Mouse (Mus musculus) embryo, embryonic 9.5 days (tissue): ENCODE data around the gene Tnpo2.
"Not testable (repeated sequence)": the region's sequence is repeated elsewhere in the genome, so short reads cannot be mapped to it uniquely, and the experiment has no call there.

Experiments used
- DNase-seq: peaks from one replicate; pipeline ENCODE4 v3.0.0-alpha.2; 2017; ENCODE audit errors: extremely low spot score

Tnpo2 gene

DNA sequence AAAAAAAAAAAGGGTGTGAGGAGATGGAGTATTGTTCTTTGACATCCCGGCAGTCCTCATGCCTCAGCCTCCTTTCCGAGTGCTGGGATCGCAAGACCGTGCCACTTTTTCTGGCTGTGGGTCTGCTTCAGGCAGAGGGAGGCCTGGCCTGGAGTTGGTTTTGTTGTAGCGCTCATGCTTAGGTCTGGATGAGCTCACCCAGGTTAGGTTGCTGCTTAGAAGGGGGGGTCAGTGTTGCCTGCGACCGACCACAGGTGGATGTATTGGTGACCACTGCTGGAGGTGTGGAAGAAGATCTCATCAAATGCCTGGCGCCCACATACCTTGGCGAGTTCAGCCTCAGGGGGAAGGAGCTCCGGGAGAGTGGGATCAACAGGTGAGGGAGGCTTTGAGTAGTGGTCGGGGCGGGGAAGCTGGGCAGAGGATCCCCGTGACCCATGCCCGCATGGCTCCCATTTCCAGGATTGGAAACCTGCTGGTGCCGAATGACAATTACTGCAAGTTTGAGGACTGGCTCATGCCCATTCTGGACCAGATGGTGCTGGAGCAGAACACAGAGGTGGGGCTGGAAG is 36.4 kb downstream of the Tnpo2 start:
- DNase-seq, result no peak

DNA sequence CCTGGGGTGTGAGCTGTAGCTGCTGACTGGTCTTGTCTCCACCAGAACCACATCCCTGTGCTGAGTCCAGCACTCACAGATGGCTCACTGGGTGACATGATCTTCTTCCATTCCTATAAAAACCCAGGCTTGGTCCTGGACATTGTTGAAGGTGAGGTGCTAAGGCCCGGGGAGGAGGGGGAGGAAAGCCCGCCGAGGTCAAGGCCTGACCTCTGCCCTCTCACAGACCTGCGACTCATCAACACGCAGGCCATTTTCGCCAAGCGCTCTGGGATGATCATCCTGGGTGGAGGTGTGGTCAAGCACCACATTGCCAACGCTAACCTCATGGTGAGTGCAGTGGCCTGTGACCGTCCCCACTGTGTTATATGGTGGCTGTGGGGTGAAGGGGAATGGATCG is 37.5 kb downstream of the Tnpo2 start:
- DNase-seq, result no peak

DNA sequence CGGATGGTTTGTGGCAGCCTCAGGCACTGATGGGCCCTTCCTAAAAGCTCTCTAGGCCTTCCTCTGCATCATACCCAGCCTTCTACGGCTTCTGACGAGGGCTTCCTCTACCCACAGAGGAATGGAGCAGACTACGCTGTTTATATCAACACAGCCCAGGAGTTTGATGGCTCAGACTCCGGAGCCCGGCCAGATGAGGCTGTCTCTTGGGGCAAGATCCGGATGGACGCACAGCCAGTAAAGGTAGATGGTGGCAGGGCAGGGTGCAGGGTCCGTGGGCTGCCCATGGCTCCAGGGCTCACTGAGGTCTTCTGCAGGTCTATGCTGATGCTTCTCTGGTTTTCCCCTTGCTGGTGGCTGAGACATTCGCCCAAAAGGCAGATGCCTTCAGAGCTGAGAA is 37.9 kb downstream of the Tnpo2 start:
- DNase-seq, result no peak

DNA sequence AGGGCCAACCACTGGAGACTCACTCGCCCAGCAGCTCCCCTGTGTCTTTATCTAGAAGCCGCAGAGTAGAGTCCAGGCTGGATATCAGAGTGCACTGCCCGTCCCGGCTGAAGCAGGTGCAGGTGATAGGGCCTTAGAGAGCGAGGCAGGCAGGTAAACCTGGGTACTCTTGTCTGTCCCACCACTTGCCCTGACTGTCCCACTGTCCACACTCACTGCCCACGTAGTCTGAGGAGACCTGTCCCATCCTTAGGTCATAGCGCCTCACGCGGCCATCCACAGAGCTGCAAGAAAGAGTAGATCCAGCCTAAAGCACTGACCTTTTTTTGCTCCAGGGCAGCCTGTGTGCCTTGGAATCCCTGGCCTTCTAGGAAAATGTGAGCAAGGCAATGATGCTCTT is 39.3 kb downstream of the Tnpo2 start:
- no peak for DNase-seq

DNA sequence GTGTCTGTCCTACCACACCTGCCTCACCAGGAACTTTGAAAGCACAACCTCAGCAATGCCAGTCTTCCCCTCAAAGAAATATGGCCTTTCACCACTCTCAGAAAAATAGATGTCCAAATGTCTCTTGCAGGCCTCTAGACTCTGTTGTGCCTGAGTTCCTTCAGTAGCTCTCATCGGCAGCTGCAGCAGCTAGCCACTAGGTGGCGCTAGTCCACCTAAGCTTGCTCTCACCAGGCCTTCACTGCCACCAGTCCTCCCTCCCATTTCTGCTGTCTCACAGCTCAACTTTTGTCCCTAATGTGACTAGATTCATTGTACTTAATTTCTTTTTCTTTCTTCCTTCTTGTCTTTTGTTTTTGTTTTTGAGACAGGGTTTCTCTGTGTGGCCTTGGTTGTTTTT is 40.3 kb downstream of the Tnpo2 start:
- DNase-seq, result peak; percentile 73

DNA sequence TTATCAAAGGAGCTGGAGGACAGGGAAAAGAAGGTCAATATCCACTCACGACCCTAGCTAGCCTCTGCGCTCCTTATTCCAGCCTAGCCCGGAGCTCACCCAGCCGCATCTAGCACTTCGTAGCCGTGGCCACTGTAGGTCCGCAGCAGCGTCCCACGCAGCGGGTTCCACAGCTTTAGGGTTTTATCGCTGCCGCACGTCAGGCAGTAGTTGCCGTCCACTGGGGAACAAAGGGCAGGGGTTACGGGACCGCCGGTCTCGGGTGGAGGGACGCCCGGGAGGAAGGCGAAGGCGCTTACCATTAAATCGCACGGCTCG is 43.5 kb downstream of the Tnpo2 start:
- no peak for DNase-seq

DNA sequence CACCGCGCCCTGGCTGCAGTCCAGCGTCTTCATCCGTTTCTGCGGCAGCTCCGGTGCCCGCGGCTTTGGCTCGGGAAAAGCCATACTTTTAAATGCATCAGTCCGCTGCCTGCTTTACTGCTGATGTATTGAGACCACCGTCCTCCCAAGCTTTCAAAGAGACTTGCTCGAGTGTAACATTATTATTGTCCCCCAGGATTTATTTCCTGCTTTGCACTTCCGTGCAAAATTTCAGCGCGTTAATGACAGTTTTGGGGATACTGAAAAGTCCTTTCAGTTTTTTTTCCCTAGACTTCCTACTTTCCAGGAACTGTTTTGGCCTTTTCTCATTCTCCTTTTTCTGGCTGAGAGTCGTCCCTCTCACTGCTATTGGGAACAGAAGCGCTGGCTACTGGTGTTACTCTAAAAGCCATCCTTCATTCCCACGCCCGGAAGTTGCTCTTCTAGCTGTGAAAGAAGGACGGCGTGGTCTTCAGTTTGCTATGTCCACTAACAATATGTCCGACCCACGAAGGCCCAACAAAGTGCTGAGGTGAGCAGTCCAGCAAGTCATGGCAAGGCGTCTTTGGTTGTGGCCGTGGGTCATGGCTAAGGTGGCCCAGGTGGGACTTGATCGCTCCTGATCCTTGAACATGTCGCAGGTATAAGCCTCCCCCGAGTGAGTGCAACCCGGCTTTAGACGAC is 44.0 kb downstream of the Tnpo2 start, which contains the start of gene Wdr83os:
TSS of gene Wdr83os (plus strand) at position 209 of the 684 bp plus-strand sequence.
- DNase-seq, result peak; percentile 82

DNA sequence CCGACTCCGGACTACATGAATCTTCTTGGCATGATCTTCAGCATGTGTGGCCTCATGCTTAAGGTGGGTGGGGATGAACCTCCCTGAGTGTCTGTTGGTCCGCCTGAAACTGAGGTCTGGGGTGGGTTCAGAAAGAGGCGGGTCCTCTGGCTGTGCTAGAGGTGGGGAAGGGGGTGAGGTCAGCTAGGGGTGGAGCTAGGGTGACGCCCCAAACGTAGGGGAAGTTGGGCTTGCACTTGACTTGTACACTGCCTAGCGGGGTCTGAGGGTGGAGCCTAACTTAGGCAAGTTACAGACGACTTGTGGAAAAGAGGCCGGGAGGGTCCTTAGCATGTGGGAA is 44.5 kb downstream of the Tnpo2 start, which contains the start of gene Wdr83:
TSS of gene Wdr83 (minus strand) at position 91 of the 340 bp plus-strand sequence.
- DNase-seq, result peak; percentile 70

DNA sequence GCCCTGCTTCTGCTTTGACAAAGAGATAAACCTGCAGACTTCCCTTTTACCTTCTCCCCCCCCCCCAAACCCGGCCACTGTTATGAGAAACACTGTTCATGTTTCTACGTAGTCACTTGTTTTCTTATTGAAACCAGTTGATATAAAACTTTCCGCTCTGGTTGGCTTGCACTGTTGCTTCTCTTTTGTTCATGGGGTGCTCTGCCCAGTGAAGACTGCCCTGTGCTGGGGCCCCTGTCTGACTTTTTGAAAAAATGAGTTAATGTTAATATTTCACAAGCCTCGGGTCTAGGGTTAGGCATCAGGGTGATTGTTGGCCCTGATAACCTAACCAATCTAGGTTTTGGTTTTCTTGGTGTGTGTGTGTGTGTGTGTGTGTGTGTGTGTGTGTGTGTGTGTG is 45.5 kb downstream of the Tnpo2 start:
- DNase-seq, result not testable (repeated sequence)

DNA sequence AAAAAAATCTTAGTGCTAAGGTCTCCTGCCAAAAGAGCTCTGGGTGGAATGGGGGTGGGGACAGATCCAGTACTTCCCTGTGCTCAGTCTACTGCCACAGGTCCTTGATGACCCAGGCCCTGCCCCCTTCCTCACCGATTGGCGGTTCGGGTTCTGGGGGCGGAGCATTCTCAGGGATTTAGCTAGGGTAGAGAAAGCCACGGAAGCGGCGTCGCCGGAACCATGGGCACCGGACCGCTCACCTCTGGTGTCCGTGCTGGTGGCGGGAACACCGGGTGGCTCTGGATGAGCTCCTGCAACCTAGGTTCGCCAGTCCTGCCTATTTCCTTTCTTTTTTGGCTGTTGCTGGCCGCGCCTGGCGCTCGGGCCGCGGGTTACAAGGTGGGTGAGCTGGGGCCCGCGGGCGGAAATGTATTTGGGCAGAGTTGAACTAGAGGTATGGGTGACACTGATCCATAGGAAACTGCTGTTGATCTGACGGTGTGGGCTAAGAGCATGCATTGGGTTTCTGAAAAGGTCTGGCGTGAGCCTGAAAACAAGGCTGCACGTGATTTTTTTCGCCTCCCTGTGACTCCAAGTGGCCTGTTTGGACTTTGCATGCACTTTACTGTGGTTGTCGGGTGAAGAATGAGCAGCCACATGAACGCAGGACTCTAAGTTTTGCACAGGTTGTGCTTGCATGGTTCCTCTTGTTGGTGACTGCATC is 46.5 kb downstream of the Tnpo2 start, which contains the start of gene Man2b1:
TSS of gene Man2b1 (plus strand) at position 163 of the 706 bp plus-strand sequence.
- DNase-seq, result peak; percentile 75

DNA sequence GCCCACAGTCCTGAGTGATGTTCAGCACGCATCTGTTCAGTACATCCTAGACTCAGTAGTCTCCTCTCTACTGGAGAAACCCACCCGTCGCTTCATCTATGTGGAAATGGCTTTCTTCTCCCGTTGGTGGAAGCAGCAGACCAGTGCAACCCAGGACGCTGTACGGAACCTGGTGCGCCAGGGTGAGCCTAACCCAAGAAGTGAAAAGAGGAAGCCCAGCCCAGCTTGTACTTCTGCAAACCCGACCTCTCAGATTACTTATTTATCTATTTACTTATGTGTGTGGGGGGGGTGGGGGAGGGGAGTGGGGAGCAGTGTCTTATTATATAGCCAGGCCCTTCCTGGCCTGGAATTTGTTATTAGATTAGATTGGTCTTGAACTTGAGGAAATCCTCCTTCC is 47.9 kb downstream of the Tnpo2 start:
- DNase-seq, result no peak

DNA sequence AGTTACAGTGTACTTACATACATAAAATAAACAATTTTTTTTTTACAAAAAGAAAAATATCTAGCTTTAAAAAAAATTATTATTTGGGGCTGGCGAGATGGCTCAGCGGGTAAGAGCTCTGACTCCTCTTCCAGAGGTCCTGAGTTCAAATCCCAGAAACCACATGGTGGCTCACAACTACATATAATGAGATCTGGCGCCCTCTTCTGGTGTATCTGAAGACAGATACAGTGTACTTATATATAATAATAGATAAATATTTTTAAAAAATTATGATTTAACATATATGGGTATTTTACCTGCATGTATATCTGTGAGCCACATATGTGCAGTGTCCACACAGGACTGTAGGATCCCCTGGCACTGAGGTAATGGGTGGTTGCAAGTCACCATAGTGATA is 49.5 kb downstream of the Tnpo2 start:
- no peak for DNase-seq

DNA sequence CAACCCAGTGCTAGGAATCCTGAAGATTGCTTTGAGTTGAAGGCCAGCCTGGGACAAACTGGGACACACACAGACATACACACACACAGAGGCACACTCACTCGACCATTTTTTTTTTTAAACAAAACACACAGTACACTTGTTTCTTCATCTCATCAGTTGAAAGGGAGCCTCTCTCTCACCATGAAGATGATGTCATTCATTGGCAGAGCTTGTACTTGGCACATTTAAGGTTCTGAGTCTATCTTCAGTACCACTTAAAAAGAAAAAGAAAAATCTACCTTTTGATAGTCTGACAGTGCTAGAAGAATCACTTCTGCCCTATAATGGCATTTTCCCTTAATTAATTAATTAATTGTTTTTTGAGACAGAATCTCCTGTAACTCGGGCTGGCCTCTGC is 52.1 kb downstream of the Tnpo2 start:
- no peak for DNase-seq

DNA sequence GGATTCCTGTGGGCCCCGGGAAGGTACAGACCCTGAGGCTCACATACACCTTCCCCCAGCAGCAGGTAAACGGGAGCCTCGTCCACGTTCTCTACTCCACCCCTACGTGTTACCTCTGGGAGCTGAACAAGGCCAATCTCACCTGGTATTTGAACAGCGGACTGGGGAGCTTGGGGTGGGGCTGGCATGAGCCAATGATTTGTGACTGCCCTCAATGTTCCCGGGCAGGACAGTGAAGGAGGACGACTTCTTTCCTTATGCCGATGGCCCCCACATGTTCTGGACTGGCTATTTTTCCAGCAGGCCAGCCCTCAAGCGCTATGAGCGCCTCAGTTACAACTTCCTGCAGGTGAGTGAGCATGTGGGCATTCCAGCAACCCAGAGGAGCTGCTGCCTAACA is 54.1 kb downstream of the Tnpo2 start:
- DNase-seq, result no peak

DNA sequence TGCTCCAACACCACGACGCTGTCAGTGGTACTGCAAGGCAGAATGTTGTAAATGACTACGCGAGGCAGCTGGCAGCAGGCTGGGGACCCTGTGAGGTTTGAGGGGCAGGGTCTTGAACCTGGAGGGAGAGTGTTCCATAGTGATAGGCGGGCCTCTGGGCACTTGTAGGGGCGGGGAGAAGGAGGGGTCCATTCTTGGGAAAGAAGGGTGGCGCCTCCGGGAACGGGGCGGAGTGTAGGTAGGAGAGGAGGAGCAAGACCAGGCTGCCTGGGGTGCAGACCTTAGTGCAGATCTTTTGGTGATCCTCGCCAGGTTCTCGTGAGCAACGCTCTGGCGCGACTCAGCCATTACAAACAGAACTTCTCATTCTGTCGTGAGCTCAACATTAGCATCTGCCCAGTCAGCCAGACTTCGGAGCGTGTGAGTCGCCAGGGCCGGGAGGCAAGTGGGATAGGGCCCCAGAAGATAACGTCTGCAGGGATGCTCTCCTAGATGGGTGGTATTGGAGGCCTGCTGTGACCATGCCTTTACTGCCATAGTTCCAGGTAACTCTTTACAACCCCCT is 54.9 kb downstream of the Tnpo2 start:
- DNase-seq, result no peak

DNA sequence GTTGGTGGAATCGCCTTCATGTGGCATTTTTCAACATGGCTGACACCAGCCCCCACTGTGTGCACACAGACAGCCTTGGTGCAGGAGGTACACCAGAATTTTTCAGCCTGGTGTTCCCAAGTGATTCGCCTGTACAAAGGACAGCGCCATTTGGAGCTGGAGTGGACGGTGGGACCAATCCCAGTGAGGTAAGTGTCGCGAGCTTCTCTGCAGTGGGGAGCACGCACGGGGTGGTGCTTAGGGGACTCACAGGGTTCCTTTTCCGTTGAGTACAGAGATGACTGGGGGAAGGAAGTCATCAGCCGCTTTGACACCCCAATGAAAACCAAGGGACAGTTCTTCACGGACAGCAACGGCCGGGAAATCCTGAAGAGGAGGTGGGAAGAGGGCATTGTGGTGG is 58.3 kb downstream of the Tnpo2 start:
- DNase-seq, result no peak

DNA sequence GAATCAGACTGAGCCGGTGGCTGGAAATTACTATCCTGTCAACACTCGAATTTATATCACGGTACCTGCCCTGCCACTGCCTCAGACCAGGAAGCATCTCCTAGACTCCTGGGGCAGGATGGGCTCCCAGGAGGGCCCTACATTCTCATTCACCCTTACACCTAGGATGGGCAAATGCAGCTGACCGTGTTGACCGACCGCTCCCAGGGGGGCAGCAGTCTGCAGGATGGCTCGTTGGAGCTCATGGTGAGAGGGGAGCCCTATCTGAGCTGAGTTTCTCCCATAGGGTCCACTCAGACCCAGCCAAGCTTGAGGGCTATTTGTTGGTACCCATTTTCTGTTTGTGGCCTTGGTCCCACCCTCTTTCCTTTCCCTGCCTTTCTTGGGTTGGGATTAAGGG is 58.9 kb downstream of the Tnpo2 start:
- DNase-seq, result no peak

DNA sequence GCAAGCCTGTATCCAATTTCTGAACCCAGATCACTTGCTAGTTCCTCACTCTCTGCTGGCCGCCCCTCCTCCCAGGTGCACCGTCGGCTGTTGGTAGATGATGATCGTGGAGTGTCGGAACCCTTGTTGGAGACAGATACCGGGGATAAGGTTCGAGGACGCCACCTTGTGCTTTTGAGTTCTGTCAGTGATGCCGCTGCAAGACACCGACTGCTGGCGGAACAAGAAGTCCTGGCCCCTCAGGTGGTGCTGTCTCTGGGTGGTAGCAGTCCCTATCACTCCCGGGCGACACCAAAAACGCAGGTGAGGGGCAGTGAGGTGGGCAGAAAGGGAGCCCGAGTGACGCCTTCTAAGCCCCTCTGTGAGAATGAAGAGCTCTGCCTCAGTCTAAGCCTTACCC is 59.5 kb downstream of the Tnpo2 start:
- DNase-seq, result no peak

DNA sequence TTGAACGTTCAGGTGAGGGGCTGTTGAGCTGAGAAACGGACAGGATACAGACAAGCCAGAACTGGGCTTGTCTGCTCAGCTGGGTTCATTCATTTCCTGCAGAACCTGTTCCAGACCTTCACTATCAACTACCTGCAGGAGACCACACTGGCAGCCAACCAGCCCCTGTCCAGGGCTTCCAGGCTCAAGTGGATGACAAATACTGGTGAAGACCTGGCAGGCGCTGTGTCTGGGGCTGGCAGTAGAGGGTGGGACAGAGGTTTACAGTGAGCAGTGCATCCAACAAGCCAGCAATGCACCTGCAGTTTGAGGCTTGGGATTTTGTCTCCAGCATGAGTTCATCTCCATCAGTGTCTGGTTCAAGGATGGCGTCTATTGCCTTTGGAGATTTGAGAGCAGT is 60.1 kb downstream of the Tnpo2 start:
- no peak for DNase-seq

DNA sequence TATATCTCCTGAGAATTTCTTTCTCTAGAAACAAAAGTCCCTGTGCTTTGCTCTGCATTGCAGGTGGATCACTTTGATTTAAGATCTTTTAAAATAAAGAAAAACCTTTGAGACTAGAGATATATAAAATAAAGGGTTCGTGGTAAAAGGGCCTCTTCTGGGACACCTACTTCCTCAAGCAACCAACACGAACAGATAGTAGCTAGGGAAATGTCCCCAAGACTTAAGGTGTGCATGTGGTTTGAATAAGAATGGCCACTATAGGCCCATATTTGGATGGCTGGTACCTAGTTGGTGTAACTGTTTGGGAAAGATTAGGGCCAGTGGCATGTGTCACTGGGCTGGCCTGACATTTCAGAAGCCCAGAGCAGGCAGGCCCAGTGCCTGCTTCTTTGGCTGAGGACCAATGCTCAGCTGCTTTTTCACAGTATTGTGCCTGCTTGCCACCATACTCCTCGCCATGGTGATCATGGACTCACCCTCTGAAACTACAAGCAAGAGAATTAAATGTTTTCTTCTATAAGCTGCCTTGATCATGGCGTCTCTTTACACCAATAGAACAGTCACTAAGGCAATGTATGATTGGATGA is 63.5 kb downstream of the Tnpo2 start:
- no peak for DNase-seq
